Mouse (Mus musculus) lung, postnatal 0 days (tissue): ENCODE results near the gene Dock10. TPM values are rescaled to one million over a fixed set of nuclear protein-coding genes. Genes with fewer than 3 reads are reported as not detected.
A peak's percentile ranks its signal among the peaks of the same experiment; 100 is the strongest.

Source experiments
- ATAC-seq: fragments of 200-750 bp; cut with Nextera tagmentation; 2 replicates; pipeline ENCODE4 v1.8.0; 2017; ENCODE audit warnings: moderate library complexity
- DNase-seq: peaks from one replicate; pipeline ENCODE4 v3.0.0-alpha.2; 2016; ENCODE audit warnings: low spot score
- H3K27ac ChIP-seq: fragments of 300-500 bp; sonication (generic); 2 replicates; pipeline ENCODE4 v1.5.1; 2014; ENCODE audit warnings: antibody characterized with exemption, mild to moderate bottlenecking, low read length, mixed read lengths
- H3K27me3 ChIP-seq: fragments of 300-500 bp; sonication (generic); replicated peaks from 2 replicates; pipeline ENCODE4 v1.6.1; 2014; ENCODE audit warnings: low read length, mixed read lengths; ENCODE audit not compliant: insufficient read depth
- H3K36me3 ChIP-seq: fragments of 300-500 bp; sonication (generic); 2 replicates; pipeline ENCODE4 v1.6.1; 2014; ENCODE audit warnings: low read length, mixed read lengths; ENCODE audit not compliant: insufficient read depth
- H3K4me1 ChIP-seq: fragments of 300-500 bp; sonication (generic); 2 replicates; pipeline ENCODE4 v1.6.1; 2014; ENCODE audit warnings: antibody characterized with exemption, low read depth, low read length, mixed read lengths; ENCODE audit not compliant: insufficient read depth
- H3K4me2 ChIP-seq: fragments of 300-500 bp; sonication (generic); replicated peaks from 2 replicates; pipeline ENCODE4 v1.6.1; 2014; ENCODE audit warnings: low read depth, mild to moderate bottlenecking, low read length, moderate library complexity, mixed read lengths
- H3K4me3 ChIP-seq: fragments of 300-500 bp; sonication (generic); 2 replicates; pipeline ENCODE4 v1.5.1; 2014; ENCODE audit warnings: low read depth, low read length
- H3K9ac ChIP-seq: fragments of 300-500 bp; sonication (generic); replicated peaks from 2 replicates; pipeline ENCODE4 v1.6.1; 2014; ENCODE audit warnings: low read depth, mild to moderate bottlenecking
- H3K9me3 ChIP-seq: fragments of 300-500 bp; sonication (generic); 2 replicates; pipeline ENCODE4 v1.6.1; 2016; ENCODE audit warnings: low read length, mixed read lengths
- CTCF ChIP-seq: IDR thresholded peaks from 2 replicates; pipeline ENCODE4 v1.5.1; 2016; ENCODE audit warnings: antibody characterized with exemption, mild to moderate bottlenecking
- EP300 ChIP-seq: IDR thresholded peaks from 2 replicates; pipeline ENCODE4 v1.6.1; 2016; ENCODE audit warnings: antibody characterized with exemption, mild to moderate bottlenecking, control low read depth
- WGBS: fragments of 180-500 bp; shearing (Covaris S2); extraction: QIAGEN DNeasy Blood & Tissue Kit; methylation state at CpG from one replicate; pipeline ENCODE4 v1.1.7; 2014; 5-methylcytosine and 5-hydroxymethylcytosine counted together
- polyA plus RNA-seq: library from polyadenylated mRNA; unstranded; fragments of >200 nt; fragmentation: Nextera tagmentation; extraction: Ambion mirVana; gene quantifications from 2 replicates; pipeline ENCODE4 v1.2.1, GENCODE M21; 2015

The Dock10 gene
- polyA plus RNA-seq, 1 experiment from 2014 or later = 6.0 TPM

DNA sequence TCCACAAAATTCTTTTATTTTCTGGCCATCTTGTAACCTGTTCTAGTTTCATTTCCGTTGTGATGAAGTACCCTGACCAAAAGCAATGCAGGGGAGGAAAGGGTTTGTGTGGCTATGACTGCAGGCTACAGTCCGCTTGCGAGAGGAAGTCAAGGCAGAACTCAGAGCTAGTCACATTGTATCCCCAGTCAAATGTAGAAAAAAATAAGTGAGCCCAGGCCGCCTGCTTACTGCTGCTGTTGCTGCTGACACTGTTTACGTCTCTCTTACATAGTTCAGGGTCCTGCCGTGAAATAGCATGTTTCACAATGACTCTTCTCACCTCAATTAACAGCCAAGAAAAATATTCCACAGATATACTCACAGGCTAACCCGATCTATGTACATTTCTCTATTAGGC, 87.9 kb downstream of the Dock10 start:
- WGBS = 67% methylated on average over 7 of the region's 7 CpGs
- TF ChIP-seq CTCF = no peak
- no peak for TF ChIP-seq EP300
- no peak for DNase-seq

DNA sequence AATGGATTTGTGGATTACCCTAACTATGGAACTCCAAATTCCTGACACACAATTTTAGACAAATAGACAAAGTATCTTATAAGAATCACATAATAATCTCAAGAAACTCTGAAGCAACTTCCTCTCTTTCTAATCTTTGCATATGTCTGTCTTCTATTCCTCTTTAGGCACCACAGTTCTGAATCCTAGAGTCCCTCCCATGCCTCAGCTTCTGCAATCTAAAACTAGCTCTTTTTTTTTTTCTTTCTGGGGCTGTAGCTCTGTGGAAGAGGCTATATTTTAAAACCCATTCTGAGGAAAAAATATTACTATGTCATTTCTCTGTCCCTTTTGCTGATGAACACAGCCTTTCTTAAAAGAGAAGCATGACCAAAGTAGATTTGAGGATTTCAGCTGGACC, 92.6 kb downstream of the Dock10 start:
- TF ChIP-seq CTCF (no peak), EP300 (no peak)
- H3K9me3 ChIP-seq = no peaks in the 10 kb centered on the region

More for the DNA sequence above, 87.9 kb downstream of the Dock10 start:
- ATAC-seq = no peak
- H3K36me3 ChIP-seq = no peaks in the 10 kb centered on the region
- H3K27ac ChIP-seq = no peak overlapping the region
- no peak overlapping the region for H3K9ac ChIP-seq
- no peak overlapping the region for H3K4me3 ChIP-seq
- no peaks in the 10 kb centered on the region for H3K9me3 ChIP-seq
- no peaks in the 10 kb centered on the region for H3K27me3 ChIP-seq
- H3K4me2 ChIP-seq = no peak overlapping the region
- no peaks in the 10 kb centered on the region for H3K4me1 ChIP-seq

DNA sequence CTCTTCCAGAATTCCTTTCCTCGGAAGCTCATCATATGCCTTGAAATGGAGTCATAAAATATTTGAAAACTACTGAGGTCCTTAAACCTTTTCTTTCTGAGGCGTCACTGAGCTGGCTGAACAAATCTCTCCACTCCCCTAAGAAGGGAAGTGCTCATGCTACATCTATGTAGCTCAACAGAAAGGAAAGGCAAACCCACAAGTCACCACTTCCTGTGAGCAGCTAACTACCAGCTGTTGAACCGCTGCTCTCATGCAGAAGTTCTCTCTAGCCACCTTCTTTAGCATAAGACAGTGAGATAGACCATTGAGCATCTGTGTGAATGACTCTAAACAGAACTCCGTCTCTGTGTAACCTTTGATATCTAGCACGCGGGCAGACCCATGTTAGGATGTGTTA, 93.2 kb downstream of the Dock10 start:
- H3K9ac ChIP-seq = no peak overlapping the region
- WGBS = 73% methylated on average over 6 of the region's 6 CpGs
- peak; percentile 58 for DNase-seq
- no peaks in the 10 kb centered on the region for H3K9me3 ChIP-seq
- TF ChIP-seq CTCF (no peak), EP300 (no peak)
- H3K27ac ChIP-seq = no peak overlapping the region
- no peak for ATAC-seq
- H3K4me2 ChIP-seq = no peak overlapping the region
- H3K36me3 ChIP-seq = no peaks in the 10 kb centered on the region
- no peaks in the 10 kb centered on the region for H3K27me3 ChIP-seq
- H3K4me1 ChIP-seq = no peaks in the 10 kb centered on the region
- no peak overlapping the region for H3K4me3 ChIP-seq

More for the DNA sequence above, 92.6 kb downstream of the Dock10 start:
- no peak overlapping the region for H3K4me2 ChIP-seq
- H3K4me3 ChIP-seq = no peak overlapping the region
- H3K27me3 ChIP-seq = no peaks in the 10 kb centered on the region
- DNase-seq (peak; percentile 30), ATAC-seq (no peak)
- H3K9ac ChIP-seq = no peak overlapping the region
- no peak overlapping the region for H3K27ac ChIP-seq
- H3K36me3 ChIP-seq = no peaks in the 10 kb centered on the region
- H3K4me1 ChIP-seq = no peaks in the 10 kb centered on the region

DNA sequence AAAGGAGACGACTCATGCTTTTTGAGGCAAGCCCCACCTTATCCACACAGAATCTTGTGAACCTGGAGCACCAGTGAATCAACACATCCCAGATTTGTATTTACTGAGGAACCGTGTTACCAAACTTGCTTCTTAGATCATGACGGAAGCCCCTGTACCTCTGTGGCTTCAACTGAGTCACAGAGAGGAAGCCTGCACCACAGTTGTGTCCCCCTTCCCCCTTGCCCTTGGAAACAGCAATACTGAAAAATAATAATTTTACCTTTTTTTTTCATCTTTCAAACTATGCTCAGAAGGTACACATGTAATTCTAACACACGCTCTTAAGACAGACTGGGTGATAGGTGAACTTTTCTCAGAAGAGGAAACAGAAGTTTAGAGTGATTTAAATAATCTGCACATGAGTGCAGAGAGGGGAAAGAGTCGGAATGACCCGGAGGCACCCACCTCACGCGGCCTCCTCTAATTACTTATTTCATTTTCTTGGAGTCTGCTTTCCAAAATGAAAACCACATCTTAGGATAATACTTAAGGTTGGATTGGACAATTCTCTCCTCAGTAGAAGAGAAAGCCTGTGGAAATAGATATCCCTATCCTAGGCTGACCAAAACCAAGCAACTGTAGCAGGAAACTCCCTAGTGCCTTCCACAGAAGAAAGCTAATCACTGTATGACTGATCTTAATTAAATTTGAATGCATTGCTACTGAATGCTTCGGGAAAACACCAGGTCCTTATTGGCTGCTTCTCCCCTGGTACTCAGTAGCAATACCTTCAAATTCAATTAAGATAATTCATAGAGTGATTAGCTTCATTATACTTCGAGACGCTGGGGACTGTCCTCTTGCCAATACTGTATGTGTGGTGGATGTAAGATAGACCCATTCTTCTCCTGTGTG, 96.6 kb downstream of the Dock10 start:
- H3K4me3 ChIP-seq = no peak overlapping the region
- no peaks in the 10 kb centered on the region for H3K9me3 ChIP-seq
- DNase-seq (no peak), ATAC-seq (no peak)
- no peaks in the 10 kb centered on the region for H3K27me3 ChIP-seq
- H3K36me3 ChIP-seq = no peaks in the 10 kb centered on the region
- H3K4me2 ChIP-seq = no peak overlapping the region
- H3K9ac ChIP-seq = no peak overlapping the region
- H3K4me1 ChIP-seq = no peaks in the 10 kb centered on the region
- WGBS = 80% methylated on average over 11 of the region's 11 CpGs
- H3K27ac ChIP-seq = no peak overlapping the region
- no peak for TF ChIP-seq CTCF
- TF ChIP-seq EP300 = no peak

DNA sequence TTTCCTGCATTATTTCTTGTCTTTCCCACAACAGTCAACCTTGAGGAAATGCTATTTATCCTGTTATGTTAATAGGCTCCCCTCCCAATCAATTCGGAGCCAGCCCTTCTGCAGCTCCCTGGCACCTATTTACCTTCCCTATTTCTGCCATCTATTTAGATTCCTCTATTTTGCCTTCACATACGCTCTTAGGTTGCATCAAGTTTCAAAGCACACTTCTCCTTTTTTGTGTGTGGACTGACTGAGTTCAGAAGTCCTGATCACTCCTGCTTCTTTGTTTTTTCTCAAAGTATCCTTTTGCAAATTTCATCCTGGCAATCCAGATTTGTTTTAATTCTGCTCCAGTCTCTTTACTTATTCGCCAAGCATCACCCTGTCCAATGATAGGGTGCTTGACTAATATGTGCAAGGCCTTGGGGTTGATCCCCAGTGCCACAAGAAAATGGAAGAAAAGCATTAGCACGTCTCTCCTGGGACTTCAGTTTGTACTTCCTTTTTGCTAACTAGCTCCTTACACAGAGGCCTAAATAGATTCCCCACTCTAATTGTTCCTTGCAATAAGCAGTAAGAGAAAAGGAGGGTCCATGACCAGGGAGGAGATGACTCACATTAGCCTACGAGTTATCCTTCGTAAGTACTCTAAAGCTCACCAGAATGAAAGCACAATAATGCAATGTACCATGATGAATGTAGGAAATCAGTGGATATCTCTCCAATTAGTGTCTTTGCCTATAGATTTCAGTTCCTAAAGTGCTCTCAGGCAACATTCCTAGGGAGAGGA, 98.7 kb downstream of the Dock10 start:
- H3K9ac ChIP-seq = no peak overlapping the region
- no peaks in the 10 kb centered on the region for H3K36me3 ChIP-seq
- TF ChIP-seq CTCF (no peak), EP300 (no peak)
- ATAC-seq (no peak), DNase-seq (no peak)
- no peak overlapping the region for H3K4me3 ChIP-seq
- no peak overlapping the region for H3K27ac ChIP-seq
- WGBS = 75% methylated on average over 6 of the region's 6 CpGs
- no peaks in the 10 kb centered on the region for H3K4me1 ChIP-seq
- H3K27me3 ChIP-seq = no peaks in the 10 kb centered on the region
- H3K9me3 ChIP-seq = no peaks in the 10 kb centered on the region
- H3K4me2 ChIP-seq = no peak overlapping the region

DNA sequence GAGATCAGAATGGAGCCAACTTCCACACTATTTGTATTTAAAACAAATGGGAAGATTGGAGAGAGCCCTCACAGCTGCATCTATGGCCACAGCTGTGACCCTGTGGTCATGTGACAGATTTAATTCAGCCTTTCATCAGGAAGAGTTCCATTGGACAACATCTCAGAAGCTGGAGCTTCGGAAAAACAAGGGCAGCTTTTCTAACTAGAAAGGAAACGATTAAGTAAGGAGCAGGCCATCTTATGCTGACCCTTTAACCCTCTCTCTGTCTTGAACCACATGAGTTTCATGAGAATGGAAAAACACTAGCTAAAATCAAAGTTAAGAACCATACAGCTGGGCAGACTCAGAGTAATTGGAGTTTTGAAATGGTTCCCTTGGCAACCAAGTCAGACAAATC, 101.9 kb downstream of the Dock10 start:
- Histone ChIP-seq H3K4me3 (no peak overlapping the region), H3K27ac (no peak overlapping the region), H3K4me2 (no peak overlapping the region), H3K9ac (no peak overlapping the region), H3K4me1 (no peaks in the 10 kb centered on the region), H3K27me3 (no peaks in the 10 kb centered on the region), H3K9me3 (no peaks in the 10 kb centered on the region), H3K36me3 (no peaks in the 10 kb centered on the region)
- WGBS = 73% methylated on average over 2 of the region's 2 CpGs
- DNase-seq (peak; percentile 64), ATAC-seq (peak; percentile 76)
- TF ChIP-seq CTCF (no peak), EP300 (no peak)
